In the genomic region with DNA sequence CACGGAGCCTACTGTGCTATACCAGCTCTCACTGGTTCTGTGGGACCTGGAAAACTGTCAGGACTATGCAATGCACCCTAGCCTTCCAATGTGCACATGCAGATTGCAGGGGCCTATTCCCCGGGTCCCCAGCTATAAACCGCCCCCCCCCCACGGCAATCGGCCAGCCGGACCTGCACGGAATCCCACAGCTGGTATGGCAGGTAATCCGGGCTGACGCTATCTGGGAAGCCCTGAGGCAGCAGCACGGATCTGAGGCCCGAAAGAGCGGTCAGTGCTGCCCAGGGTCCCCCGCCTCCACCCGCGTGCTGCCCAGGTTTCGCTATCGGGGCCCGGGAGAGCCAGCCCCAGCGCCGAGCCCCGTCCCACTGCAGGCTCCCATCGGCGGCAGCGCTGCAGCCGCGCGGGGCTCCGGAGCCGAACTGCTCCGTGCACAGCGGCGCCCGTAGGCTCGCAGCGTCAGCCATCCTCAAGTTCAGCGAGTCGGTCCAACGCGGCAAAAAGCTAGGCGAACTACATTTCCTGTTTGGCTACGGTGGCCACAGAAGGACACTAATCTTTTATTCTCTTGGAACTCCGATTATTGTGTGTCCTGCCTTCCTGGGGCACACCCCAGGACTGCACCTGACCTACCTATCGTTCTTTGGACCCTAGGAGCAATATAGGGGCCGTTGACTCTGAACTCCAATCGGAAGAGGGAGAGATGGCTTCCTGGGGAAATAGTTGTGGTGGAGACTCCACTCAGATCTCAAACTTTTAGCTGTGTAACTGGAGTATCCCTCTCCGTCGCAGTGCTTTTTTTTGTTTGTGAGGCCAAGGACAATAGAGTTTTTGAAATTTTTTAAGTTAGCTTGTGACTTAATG, we compare ENCODE assay signal across 8 mouse cellular contexts. TPM values are rescaled to one million over a fixed set of nuclear protein-coding genes. Genes with fewer than 3 reads are reported as not detected.
A peak's percentile ranks its signal among the peaks of the same experiment; 100 is the strongest.
DNase-seq lines count a peak whose midpoint lies in the region; ATAC-seq and TF ChIP-seq lines count a peak whose summit lies in the region.

A gene (minus strand): TSS at position 554 of the 864 bp plus-strand sequence.

- peaks cover 24% of the 10 kb centered on the region for H3K4me1 ChIP-seq in E14TG2a.4 (replicated peaks; ENCODE audit: low read depth, low read length)
- H3K4me1 ChIP-seq in forebrain, embryonic 14.5 days (ENCODE audit: control insufficient read depth, insufficient read depth, low read length), result peaks cover 14% of the 10 kb centered on the region
- peaks cover 37% of the 10 kb centered on the region for H3K4me1 ChIP-seq in liver, postnatal 0 days (ENCODE audit: insufficient read depth)
- H3K4me1 ChIP-seq in neural tube, embryonic 13.5 days (replicated peaks), result peaks cover 20% of the 10 kb centered on the region

- peak; percentile 82 for DNase-seq in c-Kit-positive CD71-positive TER-119-positive erythroid progenitor cells, embryonic 14.5 days (ENCODE audit: low spot score)
- peak; percentile 83 for DNase-seq in forebrain, embryonic 14.5 days (ENCODE audit: low spot score)
- DNase-seq in heart, postnatal 14 days, result peak; percentile 68 to 76
- peak; percentile 68 for DNase-seq in layer of hippocampus, adult 11-12 months (ENCODE audit: low spot score)
- DNase-seq in liver, postnatal 0 days, result peak; percentile 75
- DNase-seq in telencephalon, adult 2 months (ENCODE audit: low read depth, low spot score), result peak; percentile 77

- intact Hi-C loops in heart, postnatal 14 days (cut with DNase I), result no loop called here

- 1% methylated on average over 47 of the region's 47 CpGs for WGBS in forebrain, embryonic 14.5 days
- under 1% methylated on average over 47 of the region's 47 CpGs for WGBS in liver, postnatal 0 days (ENCODE audit: insufficient replicate concordance)
- 2% methylated on average over 47 of the region's 47 CpGs for WGBS in neural tube, embryonic 13.5 days

- peak within 1 kb of the TSS; percentile 86 for H3K9ac ChIP-seq in forebrain, embryonic 14.5 days (ENCODE audit: low read length)
- H3K9ac ChIP-seq in liver, postnatal 0 days (replicated peaks), result peak within 1 kb of the TSS; percentile 82
- H3K9ac ChIP-seq in neural tube, embryonic 13.5 days, result peak within 1 kb of the TSS; percentile 88

- H3K4me2 ChIP-seq in forebrain, embryonic 14.5 days (ENCODE audit: low read length), result peak within 1 kb of the TSS; percentile 90
- peak within 1 kb of the TSS; percentile 86 for H3K4me2 ChIP-seq in liver, postnatal 0 days (ENCODE audit: low read depth, low read length)
- peak within 1 kb of the TSS; percentile 91 for H3K4me2 ChIP-seq in neural tube, embryonic 13.5 days

- peaks cover 13% of the 10 kb centered on the region for H3K27me3 ChIP-seq in E14TG2a.4 (ENCODE audit: insufficient read depth, low read length)
- no peaks in the 10 kb centered on the region for H3K27me3 ChIP-seq in forebrain, embryonic 14.5 days (replicated peaks; ENCODE audit: control insufficient read depth, insufficient read depth, low read length)
- H3K27me3 ChIP-seq in liver, postnatal 0 days (ENCODE audit: insufficient read depth, low read length), result no peaks in the 10 kb centered on the region
- H3K27me3 ChIP-seq in neural tube, embryonic 13.5 days, result no peaks in the 10 kb centered on the region

- peaks cover 17% of the 10 kb centered on the region for H3K36me3 ChIP-seq in E14TG2a.4 (ENCODE audit: insufficient read depth, low read length)
- H3K36me3 ChIP-seq in forebrain, embryonic 14.5 days (ENCODE audit: control insufficient read depth, insufficient read depth, low read length), result no peaks in the 10 kb centered on the region
- 0 out of 2 replicates have a peak, but pooled peaks cover 2% of the 10 kb centered on the region for H3K36me3 ChIP-seq in liver, postnatal 0 days (replicated peaks; ENCODE audit: insufficient read depth, low read length)
- H3K36me3 ChIP-seq in neural tube, embryonic 13.5 days, result no peaks in the 10 kb centered on the region

- no peak for TF ChIP-seq EP300 in liver, postnatal 0 days (IDR thresholded peaks at IDR 0.05; ENCODE audit: low read depth)

- ATAC-seq in forebrain, embryonic 14.5 days, result peak; percentile 80
- ATAC-seq in liver, postnatal 0 days, result peak; percentile 74
- peak; percentile 81 for ATAC-seq in neural tube, embryonic 13.5 days (ENCODE audit: low read depth)

- peak within 1 kb of the TSS; percentile 90 for H3K4me3 ChIP-seq in E14TG2a.4 (replicated peaks; ENCODE audit: low read length)
- peak within 1 kb of the TSS; percentile 86 for H3K4me3 ChIP-seq in forebrain, embryonic 14.5 days (ENCODE audit: low read depth, low read length)
- peak within 1 kb of the TSS; percentile 88 for H3K4me3 ChIP-seq in liver, postnatal 0 days (ENCODE audit: low read depth, low read length)
- peak within 1 kb of the TSS; percentile 78 for H3K4me3 ChIP-seq in neural tube, embryonic 13.5 days

- TF ChIP-seq CTCF in E14TG2a.4 (conservative IDR thresholded peaks at IDR 0.05; ENCODE audit: low read length), result no peak
- TF ChIP-seq CTCF in liver, postnatal 0 days (IDR thresholded peaks at IDR 0.05; ENCODE audit: low read depth), result no peak

- H3K9me3 ChIP-seq in E14TG2a.4 (ENCODE audit: low read length), result no peaks in the 10 kb centered on the region
- no peaks in the 10 kb centered on the region for H3K9me3 ChIP-seq in forebrain, embryonic 14.5 days (replicated peaks; ENCODE audit: control insufficient read depth, low read length)
- H3K9me3 ChIP-seq in liver, postnatal 0 days (ENCODE audit: low read length), result no peaks in the 10 kb centered on the region
- no peaks in the 10 kb centered on the region for H3K9me3 ChIP-seq in neural tube, embryonic 13.5 days

- H3K27ac ChIP-seq in forebrain, embryonic 14.5 days (ENCODE audit: low read depth, low read length), result peak within 1 kb of the TSS; percentile 65; the same call in 1 of the 2 replicates
- H3K27ac ChIP-seq in liver, postnatal 0 days (ENCODE audit: low read depth), result peak within 1 kb of the TSS; percentile 77
- peak within 1 kb of the TSS; percentile 79 for H3K27ac ChIP-seq in neural tube, embryonic 13.5 days (replicated peaks)

RNA-seq across cellular contexts. Expression of the gene that starts here (rescaled TPM):
- 9.9 and 11.3 TPM in 2 replicates for polyA plus RNA-seq in forebrain, embryonic 14.5 days (2014; fragmentation: Nextera tagmentation; extraction: Ambion mirVana)
- total RNA-seq in heart, postnatal 14 days (2021), result 1 to 10 TPM; 7.0 to 8.0 TPM
- polyA plus RNA-seq in liver, postnatal 0 days (2015; fragmentation: Nextera tagmentation; extraction: Ambion mirVana), result 9.4 and 9.6 TPM in 2 replicates
- 19.1 and 19.7 TPM in 2 replicates for polyA plus RNA-seq in neural tube, embryonic 13.5 days (2015; fragmentation: Nextera tagmentation; extraction: Ambion mirVana)

Comparison
In these comparisons a context has a peak if more than half of its experiments do, and no peak if none do; other contexts are left out.
1. Peak in every context shown above with its lines: DNase-seq, ATAC-seq, H3K4me3 ChIP-seq and H3K27ac ChIP-seq.